Mouse (Mus musculus): ENCODE data around the gene Rnase11. TPM values are rescaled to one million over a fixed set of nuclear protein-coding genes. Genes with fewer than 3 reads are reported as not detected.

Gene Rnase11
- polyA plus RNA-seq, 1 experiment, result not detected

GRCm38 (mm10) chr14:51054243-51055237 lies 4.6 kb upstream of the Rnase11 start:
- no peaks in the 10 kb centered on the region for H3K4me1 ChIP-seq (ENCODE audit: control insufficient read depth, insufficient read depth, low read length)
- no peak overlapping the region for H3K4me3 ChIP-seq (replicated peaks; ENCODE audit: extremely low read depth, low read depth, low read length)
- 72% methylated on average over 13 of the region's 13 CpGs for WGBS
- no peak for TF ChIP-seq POLR2A (IDR thresholded peaks at IDR 0.05; ENCODE audit: borderline replicate concordance, extremely low read depth, low read depth, low read length)
- no peak for TF ChIP-seq CTCF (IDR thresholded peaks at IDR 0.05; ENCODE audit: insufficient read depth, low read length)
- no peak for DNase-seq

DNA sequence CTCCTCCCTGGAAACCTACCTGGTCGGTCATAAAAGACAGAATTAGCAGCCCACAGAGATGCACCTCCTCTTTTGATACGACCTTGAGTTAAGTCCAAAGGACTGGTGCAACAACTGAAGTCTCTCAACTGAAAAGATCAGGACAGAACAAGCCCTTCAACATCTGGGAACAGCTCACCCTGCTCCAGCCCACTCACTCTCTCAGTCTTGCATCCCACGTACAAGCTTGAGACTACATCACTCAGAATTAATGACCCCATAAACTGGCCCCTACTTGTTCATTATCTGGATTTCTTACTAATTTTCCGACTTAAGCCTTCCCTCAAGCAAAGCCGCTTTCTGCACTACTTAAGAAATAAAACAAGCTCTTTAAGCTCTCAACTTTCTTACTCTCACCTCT lies 3.2 kb upstream of the Rnase11 start:
- no peak for DNase-seq

DNA sequence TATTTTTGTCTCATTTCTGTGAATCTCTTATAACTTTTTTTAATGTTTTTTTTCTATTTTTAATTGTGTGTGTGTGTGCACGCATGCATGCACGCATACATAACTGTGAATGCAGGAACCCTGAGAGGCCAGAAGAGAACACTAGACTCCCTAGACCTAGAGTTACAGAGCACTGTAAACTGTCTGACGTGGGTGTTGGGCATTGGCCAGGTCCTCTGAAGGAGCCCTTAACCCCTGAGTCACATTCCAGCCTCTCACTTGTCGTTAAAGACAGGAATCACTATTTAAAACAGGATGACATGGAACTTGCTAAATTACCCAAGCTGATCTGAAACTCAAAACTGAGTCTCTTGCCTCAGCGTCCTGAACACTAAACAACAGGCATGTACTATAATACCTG lies 2.0 kb upstream of the Rnase11 start:
- 36% methylated on average over 5 of the region's 5 CpGs for WGBS
- TF ChIP-seq POLR2A (IDR thresholded peaks at IDR 0.05; ENCODE audit: borderline replicate concordance, extremely low read depth, low read depth, low read length), result no peak
- no peak for TF ChIP-seq CTCF (IDR thresholded peaks at IDR 0.05; ENCODE audit: insufficient read depth, low read length)
- no peak for DNase-seq
- Histone ChIP-seq H3K4me1 (ENCODE audit: control insufficient read depth, insufficient read depth, low read length) (no peaks in the 10 kb centered on the region), H3K4me3 (replicated peaks; ENCODE audit: extremely low read depth, low read depth, low read length) (no peak overlapping the region)

More for the DNA sequence above, 3.2 kb upstream of the Rnase11 start:
- TF ChIP-seq CTCF (IDR thresholded peaks at IDR 0.05; ENCODE audit: insufficient read depth, low read length) (no peak), POLR2A (IDR thresholded peaks at IDR 0.05; ENCODE audit: borderline replicate concordance, extremely low read depth, low read depth, low read length) (no peak)
- Histone ChIP-seq H3K4me1 (ENCODE audit: control insufficient read depth, insufficient read depth, low read length) (no peaks in the 10 kb centered on the region), H3K4me3 (replicated peaks; ENCODE audit: extremely low read depth, low read depth, low read length) (no peak overlapping the region)
- 71% methylated on average over 5 of the region's 5 CpGs for WGBS

GRCm38 (mm10) chr14:51047846-51048245 lies 2.1 kb downstream of the Rnase11 start:
- WGBS, result 15% methylated on average over 5 of the region's 5 CpGs
- Histone ChIP-seq H3K4me3 (replicated peaks; ENCODE audit: extremely low read depth, low read depth, low read length) (no peak overlapping the region), H3K4me1 (ENCODE audit: control insufficient read depth, insufficient read depth, low read length) (no peaks in the 10 kb centered on the region)
- no peak for TF ChIP-seq POLR2A (IDR thresholded peaks at IDR 0.05; ENCODE audit: borderline replicate concordance, extremely low read depth, low read depth, low read length)
- no peak for TF ChIP-seq CTCF (IDR thresholded peaks at IDR 0.05; ENCODE audit: insufficient read depth, low read length)
- no peak for DNase-seq

GRCm38 (mm10) chr14:51041769-51042168 lies 8.2 kb downstream of the Rnase11 start, which contains the start of gene Rnase9:
Rnase9 (minus strand) TSS chr14:51041869.
- no peak within 1 kb of the TSS for H3K4me3 ChIP-seq (replicated peaks; ENCODE audit: extremely low read depth, low read depth, low read length)
- 83% methylated on average over 6 of the region's 6 CpGs for WGBS
- TF ChIP-seq CTCF (IDR thresholded peaks at IDR 0.05; ENCODE audit: insufficient read depth, low read length), result no peak
- TF ChIP-seq POLR2A (IDR thresholded peaks at IDR 0.05; ENCODE audit: borderline replicate concordance, extremely low read depth, low read depth, low read length), result no peak
- no peaks in the 10 kb centered on the region for H3K4me1 ChIP-seq (ENCODE audit: control insufficient read depth, insufficient read depth, low read length)
- DNase-seq, result no peak

GRCm38 (mm10) chr14:51036214-51036613 lies 13.7 kb downstream of the Rnase11 start:
- H3K4me3 ChIP-seq (replicated peaks; ENCODE audit: extremely low read depth, low read depth, low read length), result no peak overlapping the region
- 76% methylated on average over 4 of the region's 4 CpGs for WGBS
- DNase-seq, result no peak
- no peaks in the 10 kb centered on the region for H3K4me1 ChIP-seq (ENCODE audit: control insufficient read depth, insufficient read depth, low read length)
- TF ChIP-seq POLR2A (IDR thresholded peaks at IDR 0.05; ENCODE audit: borderline replicate concordance, extremely low read depth, low read depth, low read length), result no peak
- TF ChIP-seq CTCF (IDR thresholded peaks at IDR 0.05; ENCODE audit: insufficient read depth, low read length), result no peak

DNA sequence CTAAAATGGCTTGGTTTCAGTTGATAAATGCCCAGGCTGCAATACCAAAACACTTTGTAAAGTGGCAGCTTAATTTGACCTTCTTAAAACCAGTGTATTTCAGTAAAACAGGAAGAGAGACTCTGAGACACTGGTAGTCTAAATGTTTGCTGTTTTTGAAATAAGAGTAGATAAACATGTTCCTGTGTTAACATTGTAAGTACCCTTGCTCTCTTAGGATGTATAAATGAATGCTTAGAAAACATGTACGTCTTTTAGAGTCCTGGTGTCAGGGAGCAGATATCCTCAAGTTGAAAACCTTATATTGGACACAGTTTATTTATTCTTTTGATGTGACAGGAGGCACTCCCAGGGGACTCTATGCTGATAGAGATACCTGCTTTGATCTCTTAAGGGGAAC lies 14.8 kb downstream of the Rnase11 start:
- WGBS, result 48% methylated on average over 1 of the region's 1 CpGs
- Histone ChIP-seq H3K4me3 (replicated peaks; ENCODE audit: extremely low read depth, low read depth, low read length) (no peak overlapping the region), H3K4me1 (ENCODE audit: control insufficient read depth, insufficient read depth, low read length) (no peaks in the 10 kb centered on the region)
- TF ChIP-seq CTCF (IDR thresholded peaks at IDR 0.05; ENCODE audit: insufficient read depth, low read length) (no peak), POLR2A (IDR thresholded peaks at IDR 0.05; ENCODE audit: borderline replicate concordance, extremely low read depth, low read depth, low read length) (no peak)
- no peak for DNase-seq

DNA sequence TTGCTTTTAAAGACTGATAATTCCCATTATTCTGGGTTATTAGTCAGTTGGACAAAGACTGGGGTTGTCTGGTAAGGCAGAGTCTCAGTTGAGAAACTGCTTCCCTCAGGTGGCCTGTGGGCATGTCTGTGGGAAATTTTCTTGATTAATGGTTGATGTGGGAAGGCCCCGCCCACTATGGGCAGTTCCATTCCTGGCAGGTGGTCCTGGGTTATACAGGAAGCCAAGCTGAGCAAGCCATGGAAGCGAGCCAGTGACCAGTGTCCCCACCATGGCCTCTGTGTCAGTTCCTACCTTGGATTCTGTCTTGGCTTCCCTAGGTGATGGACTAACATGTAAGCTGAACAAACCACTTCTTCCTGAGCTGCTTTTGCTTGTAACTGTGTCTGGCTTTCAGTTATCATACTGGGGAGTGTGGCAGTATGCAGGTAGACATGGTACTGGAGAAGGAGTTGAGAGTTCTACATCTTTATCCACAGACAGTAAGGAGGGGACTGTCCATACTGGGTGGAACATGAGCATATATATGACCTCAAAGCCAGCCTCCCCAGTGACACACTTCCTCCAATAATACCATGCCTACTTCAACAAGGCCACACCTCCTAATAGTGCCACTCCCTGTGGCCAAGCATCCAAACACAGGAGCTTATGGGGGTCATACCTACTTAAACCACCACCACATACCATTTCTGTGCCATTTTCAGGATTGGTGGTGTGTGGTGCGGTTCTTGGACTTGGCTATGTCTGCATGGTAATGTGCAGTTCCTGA lies 22.4 kb downstream of the Rnase11 start:
- no peak overlapping the region for H3K4me3 ChIP-seq (replicated peaks; ENCODE audit: extremely low read depth, low read depth, low read length)
- DNase-seq, result no peak
- 63% methylated on average over 3 of the region's 3 CpGs for WGBS
- TF ChIP-seq POLR2A (IDR thresholded peaks at IDR 0.05; ENCODE audit: borderline replicate concordance, extremely low read depth, low read depth, low read length), result no peak
- TF ChIP-seq CTCF (IDR thresholded peaks at IDR 0.05; ENCODE audit: insufficient read depth, low read length), result no peak
- no peaks in the 10 kb centered on the region for H3K4me1 ChIP-seq (ENCODE audit: control insufficient read depth, insufficient read depth, low read length)

DNA sequence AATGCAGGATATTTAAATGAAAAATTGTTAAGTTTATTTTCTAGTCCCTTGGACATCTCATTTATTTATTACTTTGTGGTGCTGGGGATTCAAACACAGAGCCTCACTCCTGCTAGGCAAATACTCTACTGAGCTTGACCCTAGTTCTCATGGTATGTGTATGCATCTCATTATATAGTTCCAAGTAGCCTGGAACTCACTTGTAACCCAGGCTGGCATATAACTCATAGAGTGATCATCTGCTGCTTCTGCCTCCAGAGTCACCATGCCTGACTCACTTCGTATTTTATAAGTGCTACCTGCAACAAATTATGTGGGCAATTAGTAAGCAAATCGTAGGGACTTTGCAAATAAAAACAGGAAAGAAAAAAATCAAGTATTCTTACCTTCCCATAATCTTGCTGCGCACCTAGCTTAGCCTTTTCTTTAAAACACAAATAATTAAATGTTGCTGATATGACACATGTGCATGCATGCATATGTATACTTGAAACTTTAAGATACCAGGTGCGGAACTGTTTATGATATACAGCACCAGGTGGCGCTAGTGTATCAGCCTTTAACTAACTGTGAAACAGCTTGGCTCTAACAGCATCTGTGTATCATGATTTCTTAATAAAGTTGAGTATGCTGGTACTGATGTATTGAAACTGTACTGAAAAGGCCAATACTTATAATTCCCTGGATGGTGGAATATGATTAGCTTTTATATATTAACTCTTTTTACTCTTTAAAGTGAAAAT lies 23.4 kb downstream of the Rnase11 start:
- 36% methylated on average over 5 of the region's 5 CpGs for WGBS
- Histone ChIP-seq H3K4me3 (replicated peaks; ENCODE audit: extremely low read depth, low read depth, low read length) (no peak overlapping the region), H3K4me1 (ENCODE audit: control insufficient read depth, insufficient read depth, low read length) (no peaks in the 10 kb centered on the region)
- peak; percentile 25 for DNase-seq
- TF ChIP-seq CTCF (IDR thresholded peaks at IDR 0.05; ENCODE audit: insufficient read depth, low read length) (peak; percentile 57), POLR2A (IDR thresholded peaks at IDR 0.05; ENCODE audit: borderline replicate concordance, extremely low read depth, low read depth, low read length) (no peak)
